Mouse (Mus musculus): Measurements from ENCODE around the gene Tmc6.

DNA sequence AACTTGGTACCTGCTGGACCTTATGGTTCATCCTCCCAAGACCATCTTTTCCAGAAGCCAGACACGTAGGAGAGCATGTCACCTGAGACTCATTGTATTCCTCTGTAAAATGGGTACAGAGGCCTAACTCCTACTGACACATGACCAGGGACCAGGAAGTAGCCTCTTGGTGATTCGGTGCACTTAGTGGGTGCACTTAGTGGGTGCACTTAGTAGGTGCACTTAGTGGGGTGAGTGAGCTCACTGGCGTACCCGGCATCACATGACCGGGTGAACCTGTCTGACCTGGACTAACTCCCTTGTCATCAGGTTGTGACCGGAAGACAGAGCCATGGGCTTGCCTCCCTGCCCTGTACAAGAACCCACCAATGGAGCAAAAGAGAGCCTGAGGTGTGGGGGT is 24.8 kb upstream of the Tmc6 start:
- TF ChIP-seq USF1 (IDR thresholded peaks at IDR 0.05; ENCODE audit: low read depth, low read length) (no peak), TCF12 (IDR thresholded peaks at IDR 0.05; ENCODE audit: low read depth, low read length) (no peak), CTCF (conservative IDR thresholded peaks at IDR 0.05 in 1 of 2, IDR thresholded peaks at IDR 0.05 in 1 of 2; ENCODE audit: low read depth in 2 of 2, low read length in 2 of 2) (no peak), POLR2A (IDR thresholded peaks at IDR 0.05; ENCODE audit: low read depth, low read length) (no peak), EP300 (IDR thresholded peaks at IDR 0.05; ENCODE audit: low read length) (no peak), UBTF (IDR thresholded peaks at IDR 0.05; ENCODE audit: low read depth, low read length) (no peak), BHLHE40 (IDR thresholded peaks at IDR 0.05; ENCODE audit: low read depth, low read length) (no peak), SMC3 (IDR thresholded peaks at IDR 0.05; ENCODE audit: low read depth, low read length) (no peak), GABPA (IDR thresholded peaks at IDR 0.05; ENCODE audit: insufficient replicate concordance, low read depth, low read length) (no peak), NELFE (IDR thresholded peaks at IDR 0.05; ENCODE audit: low read depth, low read length) (no peak), HCFC1 (IDR thresholded peaks at IDR 0.05; ENCODE audit: low read depth, low read length) (no peak), MAFK (IDR thresholded peaks at IDR 0.05; ENCODE audit: insufficient replicate concordance, low read length) (no peak), MAZ (IDR thresholded peaks at IDR 0.05; ENCODE audit: low read depth, low read length) (no peak)

All from CH12.LX (cell line).